In genomic region chr15:102746488-102747285, GRCm38 (mm10) we compare ENCODE assay signal across 8 mouse cellular contexts. TPM values are rescaled to one million over a fixed set of nuclear protein-coding genes. Genes with fewer than 3 reads are reported as not detected.
DNase-seq lines count a peak whose midpoint lies in the region; ATAC-seq and TF ChIP-seq lines count a peak whose summit lies in the region.

No protein-coding gene starts in this region.

- no peak overlapping the region for H3K27ac ChIP-seq in intestine, embryonic 14.5 days (ENCODE audit: low read depth)
- H3K27ac ChIP-seq in limb, embryonic 14.5 days (replicated peaks; ENCODE audit: low read depth, low read length) = 0 out of 2 replicates have a peak overlapping the region, but pooled peaks have one; percentile 26
- H3K27ac ChIP-seq in olfactory bulb, adult 2 months (ENCODE audit: insufficient read depth, low read depth, low read length) = peak overlapping the region; percentile 87

- H3K4me2 ChIP-seq in intestine, embryonic 14.5 days (ENCODE audit: low read length) = peak overlapping the region; percentile 70
- H3K4me2 ChIP-seq in limb, embryonic 14.5 days (replicated peaks; ENCODE audit: low read depth, low read length, severe bottlenecking) = peak overlapping the region; percentile 97

- peaks cover 83% of the 10 kb centered on the region for H3K27me3 ChIP-seq in intestine, embryonic 14.5 days (replicated peaks; ENCODE audit: control insufficient read depth, insufficient read depth, low read length)
- H3K27me3 ChIP-seq in limb, embryonic 14.5 days (ENCODE audit: control insufficient read depth, insufficient read depth, low read length) = peaks cover 45% of the 10 kb centered on the region

- H3K9ac ChIP-seq in intestine, embryonic 14.5 days (ENCODE audit: low read length) = peak overlapping the region; percentile 11; the same call in 1 of the 2 replicates
- H3K9ac ChIP-seq in limb, embryonic 14.5 days (ENCODE audit: low read depth, low read length, severe bottlenecking) = peak overlapping the region; percentile 69

- H3K4me1 ChIP-seq in intestine, embryonic 14.5 days (replicated peaks; ENCODE audit: control insufficient read depth, insufficient read depth, low read length) = no peaks in the 10 kb centered on the region; the same call in 1 of the 2 replicates
- H3K4me1 ChIP-seq in limb, embryonic 14.5 days (ENCODE audit: control insufficient read depth, insufficient read depth, low read length) = peaks cover 23% of the 10 kb centered on the region
- H3K4me1 ChIP-seq in olfactory bulb, adult 2 months (ENCODE audit: control insufficient read depth, insufficient read depth, low read length) = peaks cover 29% of the 10 kb centered on the region

- no peaks in the 10 kb centered on the region for H3K9me3 ChIP-seq in intestine, embryonic 14.5 days (ENCODE audit: control insufficient read depth, low read length)
- H3K9me3 ChIP-seq in limb, embryonic 14.5 days (ENCODE audit: control insufficient read depth, low read length) = no peaks in the 10 kb centered on the region

- TF ChIP-seq POLR2A in limb, embryonic 14.5 days (IDR thresholded peaks at IDR 0.05; ENCODE audit: borderline replicate concordance, extremely low read depth, insufficient read depth, insufficient read length) = peak; percentile 43; the same call in 1 of the 2 replicates
- peak; percentile 21; the same call in 1 of the 2 replicates for TF ChIP-seq POLR2A in olfactory bulb, adult 2 months (IDR thresholded peaks at IDR 0.05; ENCODE audit: insufficient read depth, low read depth, low read length)

- no peak for TF ChIP-seq CTCF in olfactory bulb, adult 2 months (IDR thresholded peaks at IDR 0.05; ENCODE audit: insufficient read depth, low read depth, low read length)

- WGBS in intestine, embryonic 14.5 days = 1% methylated on average over 75 of the region's 75 CpGs
- under 1% methylated on average over 60 of the region's 75 CpGs for WGBS in limb, embryonic 14.5 days
- under 1% methylated on average over 75 of the region's 75 CpGs for WGBS in olfactory bulb, adult 2 months

- no peak; the same call in 1 of the 2 replicates for ATAC-seq in intestine, embryonic 14.5 days (replicated peaks; ENCODE audit: low FRiP score, low TSS enrichment, low read depth)
- ATAC-seq in limb, embryonic 14.5 days (ENCODE audit: low FRiP score, low read depth) = peak; percentile 23; the same call in 1 of the 2 replicates
- ATAC-seq in megakaryocyte progenitor cell, adult 5-6 weeks (replicated peaks; ENCODE audit: poor library complexity) = no peak

- no peaks in the 10 kb centered on the region for H3K36me3 ChIP-seq in intestine, embryonic 14.5 days (ENCODE audit: control insufficient read depth, insufficient read depth, low read length)
- H3K36me3 ChIP-seq in limb, embryonic 14.5 days (ENCODE audit: control insufficient read depth, insufficient read depth, low read length) = no peaks in the 10 kb centered on the region

- peak overlapping the region; percentile 39 for H3K4me3 ChIP-seq in intestine, embryonic 14.5 days (ENCODE audit: low read depth, low read length)
- peak overlapping the region; percentile 57 for H3K4me3 ChIP-seq in limb, embryonic 14.5 days (replicated peaks; ENCODE audit: low read length)
- peak overlapping the region; percentile 41 for H3K4me3 ChIP-seq in olfactory bulb, adult 2 months (ENCODE audit: insufficient read depth, low read depth, low read length)

- DNase-seq in urinary bladder, postnatal 14 days (ENCODE audit: low spot score) = peak; percentile 16
- no peak for DNase-seq in urinary bladder, postnatal 10 days (ENCODE audit: low spot score)
- peak; percentile 81 to 87 for DNase-seq in cerebellum, postnatal 14 days
- DNase-seq in gastrocnemius, postnatal 10 days = peak; percentile 59
- no peak for DNase-seq in intestine, embryonic 14.5 days (ENCODE audit: low spot score)
- no peak for DNase-seq in limb, embryonic 14.5 days (ENCODE audit: low spot score)

RNA-seq across cellular contexts. Expression of gene Calcoco1, which starts 24.7 kb away (rescaled TPM):
- 10 to 100 TPM; 45.0 to 51.1 TPM for total RNA-seq in gastrocnemius, postnatal 10 days (2021)
- 30.6 and 35.8 TPM in 2 replicates for polyA plus RNA-seq in intestine, embryonic 14.5 days (2014; fragmentation: Nextera tagmentation; extraction: Ambion mirVana)
- 54.7 and 57.5 TPM in 2 replicates for polyA plus RNA-seq in limb, embryonic 14.5 days (2012; rRNA removed)
- 56.6 and 62.9 TPM in 2 replicates for polyA plus RNA-seq in limb, embryonic 14.5 days (2014; fragmentation: Nextera tagmentation; extraction: Ambion mirVana)
- not detected in 2 replicates for polyA plus RNA-seq in olfactory bulb, adult 2 months (2012; ENCODE audit: insufficient read depth, insufficient read length, low replicate concordance, missing spikeins)
- total RNA-seq in megakaryocyte progenitor cell, adult 5-6 weeks (2015) = 12.0 and 16.8 TPM in 2 replicates
- 9.2 and 10.8 TPM in 2 replicates for total RNA-seq in megakaryocyte progenitor cell, adult 5-6 weeks (2017)

Comparison
In these comparisons a context has a peak if more than half of its experiments do, and no peak if none do; other contexts are left out.
1. DNase-seq: peak in urinary bladder, postnatal 14 days (single experiment), cerebellum, postnatal 14 days (2 of 2) and gastrocnemius, postnatal 10 days (single experiment); none in urinary bladder, postnatal 10 days (single experiment), intestine, embryonic 14.5 days (single experiment) and limb, embryonic 14.5 days (single experiment).
2. Peak in every context shown above with its lines, with median percentiles within 50 percentile points of each other: H3K4me3 ChIP-seq.